Mouse (Mus musculus): ENCODE results near the gene Txlna.

Gene Txlna

DNA sequence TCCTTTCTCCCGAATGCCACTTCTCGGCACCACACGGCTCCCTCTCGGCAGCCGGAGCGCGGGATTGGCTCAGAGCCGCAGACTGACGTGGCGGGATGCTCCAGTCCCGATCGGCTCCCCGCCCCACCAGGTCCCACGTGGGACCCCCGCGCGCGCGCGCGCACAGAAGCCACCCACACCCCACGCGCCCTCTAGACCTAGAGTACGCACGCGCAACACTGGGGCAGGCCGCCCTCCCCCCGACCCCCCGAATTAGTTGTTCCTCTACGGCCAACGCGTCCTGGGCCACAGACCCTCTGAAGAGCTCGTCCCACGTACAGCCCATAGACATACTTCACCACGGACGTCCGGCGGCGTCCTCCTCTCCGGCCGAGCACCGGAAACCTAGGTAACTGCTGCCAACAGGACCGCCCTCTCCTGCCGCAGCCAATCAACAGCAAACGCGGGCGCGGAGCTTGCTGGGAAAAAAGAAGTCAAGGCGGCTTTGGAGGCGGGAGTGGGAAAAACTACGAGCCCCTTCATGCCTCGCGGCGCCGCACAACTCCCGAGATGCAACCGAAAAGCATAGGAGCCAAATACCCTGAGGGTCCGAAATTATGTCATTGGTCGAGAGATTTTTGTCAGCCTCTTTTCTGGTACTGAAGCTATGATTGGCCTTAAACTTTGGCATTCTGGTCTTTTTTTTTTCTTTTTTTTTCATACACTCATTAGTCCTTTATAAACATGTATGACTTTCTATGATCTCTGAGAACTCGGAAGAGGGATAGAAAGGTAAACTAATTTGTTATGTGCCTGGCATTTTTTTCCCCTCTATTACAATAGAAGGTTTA is at the start of gene Txlna:
Txlna (minus strand) TSS at position 428 of the 830 bp plus-strand sequence.
- peak; percentile 98 for DNase-seq

DNA sequence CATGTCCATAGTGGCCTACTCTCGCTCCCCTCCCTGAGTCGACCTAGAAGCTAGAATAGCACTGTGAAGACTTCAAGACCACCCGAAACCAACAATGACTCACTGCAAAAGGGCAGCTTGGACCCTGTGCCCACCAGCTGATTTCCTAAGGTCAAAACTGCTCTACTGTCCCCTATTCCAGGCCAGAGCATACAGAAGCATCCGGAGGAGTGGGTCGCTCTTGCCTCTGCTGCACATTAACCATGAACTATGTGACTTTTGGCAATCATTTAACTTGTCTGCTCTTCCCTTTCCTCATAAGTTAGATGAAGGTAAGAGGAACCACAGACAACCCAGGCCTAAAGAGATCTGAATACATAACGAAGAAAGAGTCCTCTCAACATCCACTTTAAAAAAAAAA is 43.7 kb upstream of the Txlna start:
- peak; percentile 46 for DNase-seq

DNA sequence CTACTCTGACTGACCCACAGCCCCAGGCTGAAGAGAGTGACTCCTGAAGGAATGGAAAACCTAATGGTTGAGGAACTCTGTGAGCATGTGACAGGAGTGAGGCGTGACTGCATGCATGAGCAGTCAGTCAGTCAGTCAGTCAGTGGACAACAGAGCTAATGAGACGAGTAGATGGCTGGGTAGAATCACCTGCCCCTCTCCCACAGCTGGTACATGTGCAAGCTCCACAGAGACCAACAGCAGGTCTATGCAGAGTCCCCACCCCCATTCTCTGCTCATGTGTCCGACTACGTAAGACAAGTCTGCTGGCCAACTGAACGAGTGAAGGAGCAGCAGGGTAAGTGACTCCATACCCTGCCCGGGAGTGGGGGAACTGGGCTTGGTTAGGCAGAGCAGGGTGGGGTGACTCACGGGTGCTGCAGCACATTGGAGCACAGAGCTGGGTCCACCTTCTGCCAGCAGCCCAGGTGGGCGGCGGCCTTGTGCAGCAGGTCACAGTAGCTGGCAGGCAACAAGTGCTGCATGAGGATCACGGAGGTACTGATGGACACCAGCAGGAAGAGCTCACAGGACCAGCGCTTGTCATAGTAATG is 43.1 kb upstream of the Txlna start:
- DNase-seq, result peak; percentile 76

DNA sequence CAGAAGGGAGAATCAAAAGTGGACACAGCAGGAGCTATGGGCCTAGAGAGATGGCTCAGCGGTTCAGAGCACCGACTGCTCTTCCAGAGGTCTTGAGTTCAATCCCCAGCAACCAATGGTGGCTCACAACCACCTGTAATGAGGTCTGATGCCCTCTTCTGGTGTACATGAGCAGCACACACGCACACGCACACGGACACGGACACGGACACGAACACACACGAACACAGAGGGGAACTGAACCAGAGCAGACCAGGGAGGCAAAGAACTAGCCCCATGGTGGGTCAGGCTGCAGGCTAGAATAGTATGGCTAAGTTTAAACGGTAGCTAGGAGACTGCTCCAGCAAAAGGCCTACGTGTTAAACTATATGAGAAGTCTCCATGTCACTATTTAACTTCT is 41.0 kb upstream of the Txlna start:
- DNase-seq, result no peak

DNA sequence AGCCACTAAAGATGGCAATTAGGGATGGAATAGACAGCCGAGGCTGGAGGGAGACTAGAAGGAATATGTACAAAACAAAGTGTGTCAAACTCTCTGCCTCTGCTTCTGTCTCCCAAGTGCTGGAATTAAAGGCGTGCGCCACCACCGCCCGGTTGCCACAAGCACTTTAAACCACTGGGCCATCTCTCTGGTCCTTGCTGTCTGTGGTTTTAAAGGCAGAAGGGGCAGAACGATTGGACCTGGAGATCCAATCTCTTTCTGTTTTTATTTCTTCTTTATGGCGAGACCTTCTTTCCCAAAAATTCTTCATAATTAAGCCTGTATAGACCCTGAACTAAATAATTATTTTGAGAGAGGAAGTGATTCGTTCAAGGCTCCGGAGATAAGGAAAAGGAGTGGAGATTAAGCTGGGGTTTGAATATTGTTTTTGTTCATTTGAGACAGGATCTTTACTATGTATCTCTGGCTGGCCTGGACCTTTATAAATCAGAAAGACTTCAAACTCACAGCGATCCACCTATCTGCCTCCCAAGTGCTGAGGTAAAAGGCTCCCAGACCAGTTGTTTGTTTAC is 32.1 kb upstream of the Txlna start:
- DNase-seq, result no peak

DNA sequence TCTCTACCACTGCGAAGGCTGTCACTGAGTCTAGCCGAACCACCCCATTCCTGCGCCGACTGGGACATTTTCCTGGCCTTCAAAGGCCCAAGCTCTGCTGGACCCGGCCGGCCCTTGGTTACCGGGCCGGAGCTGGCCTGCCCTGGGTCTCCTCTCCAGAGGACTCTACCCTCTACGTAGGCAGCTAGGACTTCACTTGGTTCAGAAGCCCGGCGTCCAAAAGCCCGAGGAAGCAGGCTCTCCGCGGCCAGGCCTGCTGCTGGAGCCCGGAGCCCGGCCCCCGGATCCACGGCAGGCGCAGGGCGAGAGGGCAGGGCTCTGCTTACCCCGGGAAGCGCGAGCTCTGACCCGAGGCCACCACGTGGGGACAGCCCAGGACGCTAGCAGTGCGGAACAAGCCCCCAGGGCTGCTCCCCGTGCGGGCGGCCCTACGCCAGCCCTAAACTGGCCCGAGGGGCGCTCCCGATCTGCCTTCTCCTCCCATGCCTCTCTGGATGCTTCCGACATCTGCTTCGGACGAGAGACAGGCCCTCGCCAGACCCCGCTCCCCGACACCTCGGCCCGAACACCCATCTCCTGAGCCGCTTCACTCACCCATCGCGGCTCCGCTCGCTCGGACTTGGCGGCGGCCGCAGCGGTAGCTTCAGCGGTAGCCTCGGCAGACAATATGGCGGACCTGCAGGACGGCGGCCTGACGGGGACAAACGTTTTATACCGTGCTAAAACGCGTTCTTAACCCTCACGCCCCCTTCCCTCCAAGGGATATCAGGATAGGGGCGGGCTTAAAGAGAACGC is 31.4 kb upstream of the Txlna start, which contains the start of gene Kpna6:
Kpna6 (minus strand) TSS at position 685 of the 795 bp plus-strand sequence.
- peak; percentile 93 for DNase-seq

DNA sequence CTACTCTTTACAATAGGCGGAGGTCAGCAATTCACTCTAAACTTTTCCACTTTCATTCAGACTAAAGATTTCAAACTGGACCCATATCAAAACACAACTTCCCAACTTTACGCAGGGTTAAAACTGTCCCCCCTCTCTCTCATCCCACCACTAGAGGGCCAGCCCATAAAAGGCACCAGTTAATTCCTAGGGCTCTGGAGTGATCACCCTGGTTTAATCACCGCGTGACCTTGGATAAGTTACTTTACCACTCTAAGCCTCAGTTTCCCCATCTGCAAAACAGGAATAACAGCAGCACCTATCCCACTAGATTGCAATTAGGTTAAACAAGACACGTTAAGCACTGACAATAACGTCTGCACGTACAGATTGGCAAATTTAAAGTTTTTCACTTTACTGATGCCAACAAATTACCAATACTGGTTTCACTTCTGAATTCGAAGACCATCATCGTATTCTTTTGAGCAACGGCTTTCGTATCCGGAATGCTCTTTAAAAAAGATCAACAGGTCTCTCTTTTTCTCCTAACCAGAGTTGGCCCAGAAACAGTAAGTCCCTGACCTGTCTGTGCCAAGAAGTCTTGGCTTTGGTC is 30.7 kb upstream of the Txlna start:
- peak; percentile 73 for DNase-seq

DNA sequence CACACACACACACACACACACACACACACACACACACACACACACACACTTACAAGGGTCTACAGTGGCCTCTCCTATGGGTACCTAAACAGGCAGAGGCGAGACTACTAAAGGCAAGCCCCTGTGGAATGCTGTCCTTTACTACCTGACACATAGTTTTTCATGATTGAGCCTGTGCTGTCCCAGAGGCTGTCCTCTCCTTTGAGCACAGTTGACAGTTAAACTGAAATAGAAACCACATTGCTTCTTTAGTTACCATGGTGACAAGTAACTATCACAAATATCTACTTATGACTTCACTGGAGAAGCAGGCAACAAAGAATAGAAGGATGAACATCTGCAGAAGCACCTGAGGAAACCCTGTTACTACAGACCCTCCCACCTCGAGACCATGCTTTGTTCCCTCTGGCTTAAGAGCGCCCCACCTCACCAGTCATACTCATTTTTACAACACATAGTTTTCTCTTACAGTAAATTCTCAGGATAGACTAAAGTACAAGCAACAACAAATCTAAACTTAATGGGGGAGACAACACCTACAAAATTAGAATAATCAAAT is 21.5 kb upstream of the Txlna start:
- no peak for DNase-seq

DNA sequence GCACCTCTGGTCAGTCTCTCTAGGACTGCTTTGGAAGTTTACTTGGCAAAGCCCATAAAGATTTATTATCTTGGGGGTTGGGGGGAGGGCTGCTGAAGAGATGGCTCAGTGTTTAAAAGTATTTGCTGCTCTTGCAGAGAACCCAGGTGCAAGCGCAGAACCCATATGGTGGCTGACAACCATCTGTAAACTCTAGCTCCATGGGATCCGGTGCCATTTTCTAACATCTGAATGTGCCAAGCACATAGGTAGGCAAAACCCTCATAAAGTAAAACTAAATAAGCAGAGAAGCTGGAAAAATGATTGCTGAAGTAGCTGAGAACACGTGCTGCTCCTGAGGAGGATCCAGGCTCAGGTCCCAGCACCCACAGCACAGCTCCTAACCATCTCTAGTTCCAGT is 20.7 kb upstream of the Txlna start:
- DNase-seq, result no peak

DNA sequence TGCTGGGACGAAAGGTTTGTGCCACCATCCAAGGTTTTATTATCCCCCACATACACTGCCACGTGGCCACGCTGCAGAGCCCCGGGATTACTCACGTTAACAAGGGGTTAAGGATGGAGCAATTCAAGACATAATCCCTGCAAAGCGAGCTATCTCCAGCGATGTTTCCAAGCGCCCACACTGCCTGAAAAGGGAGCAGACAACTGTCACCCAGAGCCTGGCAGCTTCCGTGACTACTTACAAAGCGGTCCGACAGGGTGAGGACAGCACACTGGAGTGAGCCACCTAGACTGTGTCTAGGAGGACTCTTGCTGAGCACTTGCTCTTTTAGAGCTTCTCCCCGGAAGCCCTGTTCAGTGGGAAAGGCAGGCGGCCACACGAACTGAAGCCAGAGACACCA is 13.9 kb upstream of the Txlna start:
- DNase-seq, result no peak

DNA sequence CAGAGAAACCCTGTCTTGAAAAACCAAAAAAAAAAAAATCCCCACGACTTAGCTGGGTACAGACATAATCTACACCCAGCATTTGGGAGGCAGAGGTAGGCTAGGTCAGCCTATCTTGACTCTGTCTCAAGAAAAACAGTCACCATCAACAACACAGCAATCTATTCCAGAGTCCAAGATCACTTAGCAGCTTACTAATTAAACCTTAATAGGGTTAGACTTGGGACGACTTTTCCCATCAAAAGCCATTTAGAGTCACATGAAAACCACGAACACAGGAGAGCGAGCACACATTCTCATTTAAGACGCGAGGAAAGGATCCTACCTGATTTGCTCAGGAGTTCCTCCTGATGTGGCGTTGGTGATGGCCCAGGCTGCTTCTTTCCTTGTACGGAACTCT is 9.5 kb upstream of the Txlna start:
- no peak for DNase-seq

DNA sequence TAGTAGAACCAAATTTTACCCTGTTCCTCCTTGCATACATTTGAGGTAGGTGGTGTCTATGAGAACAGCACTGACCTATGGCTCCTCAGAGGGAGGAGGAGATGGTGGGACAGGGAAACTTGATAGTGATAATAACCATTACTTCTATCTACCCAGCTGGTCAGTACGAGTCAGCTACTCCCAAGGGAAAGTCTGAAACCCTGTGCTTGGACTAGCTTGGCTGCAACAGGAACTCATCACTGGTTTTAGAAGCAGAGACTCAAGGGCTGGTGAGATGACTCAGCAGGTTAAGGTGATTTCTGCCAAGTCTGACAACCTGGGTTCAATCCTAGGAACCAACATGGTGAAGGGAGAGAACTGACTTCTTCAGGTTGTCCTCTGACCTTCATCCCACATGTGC is 7.8 kb upstream of the Txlna start:
- no peak for DNase-seq

DNA sequence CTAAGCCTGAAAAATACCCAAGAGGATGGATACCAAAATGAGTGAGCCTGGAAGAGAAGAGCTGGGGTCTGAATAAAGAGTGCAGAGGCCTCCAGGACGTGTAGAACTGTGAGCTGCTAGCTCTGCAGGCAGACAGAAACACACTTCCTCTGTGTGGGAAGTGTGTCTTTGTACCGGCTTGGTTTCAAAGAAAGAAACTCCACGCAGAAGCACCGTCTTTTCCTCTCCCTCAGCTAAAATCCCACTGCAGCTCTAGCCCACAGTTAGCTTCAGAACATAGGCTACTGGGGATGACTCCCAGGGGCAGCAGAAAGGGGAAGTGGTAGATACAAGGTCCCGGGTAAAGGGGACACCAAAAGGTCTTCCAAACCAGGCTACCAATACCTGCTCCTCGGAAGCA is 4.3 kb upstream of the Txlna start:
- DNase-seq, result no peak

DNA sequence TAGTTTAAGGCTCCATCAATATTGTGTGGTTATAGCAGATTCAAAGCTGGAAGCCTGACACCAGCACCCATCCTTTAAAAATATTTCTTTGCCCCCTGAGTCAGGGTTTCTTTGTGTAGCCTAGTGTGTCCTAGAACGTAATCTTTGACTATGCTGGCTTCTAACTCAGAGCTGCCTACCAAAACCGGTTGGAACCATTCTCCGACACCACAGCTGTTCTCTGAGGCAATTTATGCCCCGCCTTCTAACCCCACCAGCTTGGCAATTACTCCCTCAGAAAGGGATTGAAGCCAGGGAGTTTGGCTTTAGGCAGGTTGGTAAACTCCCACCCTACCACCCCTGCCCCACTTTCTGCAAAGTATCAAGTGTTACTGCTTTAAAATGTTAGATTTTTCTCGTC is 891 bp upstream of the Txlna start:
- DNase-seq, result peak; percentile 36

DNA sequence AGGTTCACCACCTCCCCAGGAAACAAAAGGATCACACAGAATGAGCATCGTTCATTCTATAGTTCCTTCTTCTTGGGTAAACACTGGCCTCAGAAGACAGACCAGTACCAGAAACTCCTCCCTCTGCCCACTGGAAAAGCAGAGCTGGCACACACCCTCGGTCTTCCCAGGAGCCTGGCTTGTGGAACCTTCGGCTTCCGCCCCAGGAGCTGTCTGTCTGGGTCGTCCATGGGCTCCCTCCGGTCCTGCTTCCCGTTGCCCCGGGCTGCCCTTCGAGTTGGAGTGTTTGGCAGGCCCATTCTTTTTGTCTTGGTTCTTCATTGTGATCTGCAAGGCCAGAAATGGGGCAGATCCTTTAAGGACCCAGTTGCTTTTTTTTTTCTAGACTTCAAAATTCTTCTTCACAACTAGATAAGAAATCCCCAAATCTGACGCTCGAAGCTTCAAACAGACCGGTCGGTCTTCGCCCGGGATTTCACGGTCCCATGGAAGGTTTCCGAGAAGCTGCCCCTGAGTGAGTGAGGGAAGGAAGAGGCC is 696 bp downstream of the Txlna start:
- peak; percentile 59 for DNase-seq

DNA sequence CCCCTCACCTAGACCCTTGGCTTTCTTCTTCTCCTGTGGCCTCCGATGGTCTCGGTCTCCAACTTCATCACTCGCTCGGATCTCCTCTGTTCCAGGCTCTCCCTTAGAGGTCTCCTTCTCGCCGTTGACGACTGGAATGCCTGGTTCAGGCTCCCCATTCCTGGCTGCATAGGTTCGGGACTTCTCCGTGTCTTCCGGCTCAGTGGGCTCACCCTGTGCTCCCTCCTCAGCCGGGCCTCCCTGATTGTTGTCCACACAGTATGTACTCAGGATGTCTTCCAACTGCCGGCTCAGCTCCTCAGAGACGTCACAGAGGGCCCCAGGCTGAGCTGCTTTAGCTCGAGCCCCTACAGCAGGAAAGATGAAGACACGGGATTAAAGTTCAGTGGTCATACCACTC is 1.6 kb downstream of the Txlna start:
- no peak for DNase-seq

DNA sequence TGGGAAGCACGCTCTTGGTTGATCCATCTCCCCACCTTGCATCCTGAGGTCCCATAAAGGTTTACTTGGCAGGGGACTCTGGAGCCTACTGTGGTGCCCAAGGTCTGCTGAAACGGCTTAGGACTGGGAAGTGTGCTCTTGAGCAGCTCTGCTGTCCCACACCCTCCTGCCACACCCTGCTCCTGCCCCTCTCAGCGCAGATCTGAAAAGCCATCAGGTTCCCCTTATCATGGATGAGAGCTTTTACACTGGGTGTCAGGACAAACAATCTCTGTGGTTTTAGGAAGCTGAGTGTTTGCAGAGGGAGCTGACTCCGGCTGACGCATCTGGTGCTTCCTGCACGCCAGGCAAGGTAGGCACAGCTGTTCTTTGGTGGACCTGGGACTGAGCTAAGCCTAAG is 7.0 kb downstream of the Txlna start:
- DNase-seq, result no peak

DNA sequence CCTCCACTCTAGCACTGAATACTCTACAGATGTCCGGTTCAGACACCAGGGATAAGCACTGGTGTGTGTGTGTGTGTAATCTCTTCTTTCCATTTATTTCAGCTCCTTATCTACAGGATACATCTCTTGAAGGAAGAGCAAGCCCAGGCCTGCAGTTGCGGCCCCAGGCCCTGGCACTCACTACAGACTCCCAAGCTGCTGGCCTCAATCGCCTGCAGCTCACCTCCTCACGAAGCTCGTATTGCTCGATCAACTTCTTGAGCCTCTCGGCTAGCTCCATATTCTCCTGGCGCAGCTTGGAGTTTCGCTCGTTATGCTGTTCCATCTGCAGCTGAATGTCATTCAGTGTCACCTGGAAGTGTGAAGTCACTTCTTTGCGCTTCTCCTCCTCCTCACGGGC is 9.0 kb downstream of the Txlna start:
- DNase-seq, result no peak

DNA sequence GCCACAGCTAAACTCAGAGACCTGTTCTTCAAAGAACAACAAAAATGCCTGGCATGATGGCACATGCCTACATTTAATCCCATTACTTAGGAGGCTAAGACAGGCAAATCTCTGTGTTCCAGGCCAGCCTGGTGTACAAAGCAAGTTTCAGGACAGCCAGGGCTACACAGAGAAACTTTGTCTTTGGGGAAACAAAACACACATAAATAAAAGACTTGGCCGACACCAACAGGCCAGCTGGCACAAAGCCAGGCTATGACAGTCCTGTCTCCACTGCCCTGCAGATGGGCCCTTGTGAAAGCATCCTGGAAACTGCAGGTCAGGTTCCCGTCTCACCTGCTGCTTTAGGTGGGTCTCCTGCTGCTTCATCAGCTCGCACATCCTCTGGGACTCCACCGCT is 9.9 kb downstream of the Txlna start:
- peak; percentile 63 for DNase-seq

DNA sequence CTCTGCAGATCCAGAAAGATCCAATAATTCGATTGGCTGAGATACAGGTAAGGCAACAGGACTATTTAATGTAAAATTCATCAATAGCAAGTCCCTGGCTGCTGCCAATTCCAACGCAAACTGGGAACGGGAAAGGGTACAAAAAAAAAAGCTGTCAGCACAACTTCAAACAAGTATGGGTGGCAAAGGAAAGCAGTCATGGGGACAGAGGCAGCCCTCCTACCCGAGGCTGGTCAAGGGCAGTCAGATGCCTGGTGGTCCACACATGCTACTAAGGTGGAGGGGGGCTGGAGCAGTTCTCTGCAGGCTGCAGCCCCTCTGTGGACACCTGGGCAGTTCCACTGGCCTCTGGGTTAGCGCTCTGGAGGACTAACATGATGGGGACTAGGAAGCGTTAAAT is 14.8 kb downstream of the Txlna start:
- DNase-seq, result no peak

DNA sequence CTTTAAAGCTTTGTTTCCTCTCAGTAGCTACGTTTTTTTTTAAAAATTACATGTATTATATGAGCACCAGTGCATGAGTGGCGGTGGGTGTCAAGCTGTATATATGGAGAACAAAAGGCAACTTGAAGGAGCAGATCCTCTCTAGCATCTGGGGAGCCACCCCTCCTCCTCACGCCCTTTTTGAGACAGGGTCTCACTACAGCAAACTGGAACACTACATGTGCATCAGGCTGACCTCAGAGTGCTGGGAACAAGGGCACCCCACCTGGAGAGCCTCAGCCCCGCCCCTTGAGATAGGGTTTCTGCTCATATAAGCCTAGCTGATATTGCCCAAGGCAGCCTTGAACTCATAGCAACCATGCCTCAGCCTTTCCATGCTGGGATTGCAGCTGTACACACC is 15.4 kb downstream of the Txlna start:
- no peak for DNase-seq

DNA sequence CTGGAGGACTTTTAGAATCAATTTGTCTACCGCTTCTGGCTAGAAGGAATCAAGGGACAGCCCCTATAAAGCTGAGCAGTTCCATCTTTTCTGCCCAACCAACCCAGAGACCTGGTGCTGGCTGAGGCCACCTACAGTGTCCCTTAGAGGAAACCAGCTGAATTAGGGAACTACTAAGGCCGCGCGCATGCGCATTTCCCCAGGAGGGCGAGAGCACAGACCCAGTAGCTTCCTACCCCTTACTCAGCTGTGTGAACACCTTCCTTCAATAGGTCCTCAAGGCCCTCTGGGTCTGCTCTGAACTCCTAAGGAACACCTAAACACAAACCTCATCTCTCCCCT is 15.9 kb downstream of the Txlna start:
- peak; percentile 60 for DNase-seq

Data from kidney, postnatal 14 days (tissue).